Mouse (Mus musculus) G1E (cell line): ENCODE measurements around the gene Cdca7l. TPM values are rescaled to one million over a fixed set of nuclear protein-coding genes. Genes with fewer than 3 reads are reported as not detected.
A peak's percentile ranks its signal among the peaks of the same experiment; 100 is the strongest.

Source experiments
- ATAC-seq: 2 replicates; pipeline ENCODE4 v1.8.0; 2016; ENCODE audit warnings: mild to moderate bottlenecking; ENCODE audit not compliant: insufficient number of reproducible peaks, poor library complexity, low FRiP score, severe bottlenecking; ENCODE audit errors: extremely low read depth
- DNase-seq: peaks from one replicate; pipeline ENCODE4 v3.0.0; 2012; ENCODE audit warnings: low spot score
- H3K27me3 ChIP-seq: 2 replicates; pipeline ENCODE4 v1.6.1; 2012; ENCODE audit warnings: mild to moderate bottlenecking, low read length, inconsistent platforms; ENCODE audit not compliant: insufficient read depth
- H3K36me3 ChIP-seq: replicated peaks from 2 replicates; pipeline ENCODE3; 2012; ENCODE audit warnings: mild to moderate bottlenecking, inconsistent platforms
- H3K4me1 ChIP-seq: 2 replicates; pipeline ENCODE4 v1.6.1; 2012; ENCODE audit warnings: low read depth, low read length, inconsistent platforms, mixed read lengths; ENCODE audit not compliant: insufficient read depth
- H3K4me3 ChIP-seq: 2 replicates; pipeline ENCODE4 v1.5.1; 2012; ENCODE audit warnings: low read depth, mild to moderate bottlenecking, inconsistent platforms, low read length, moderate library complexity, mixed read lengths
- H3K9me3 ChIP-seq: replicated peaks from 2 replicates; pipeline ENCODE4 v1.6.1; 2012; ENCODE audit warnings: inconsistent platforms
- CTCF ChIP-seq: IDR thresholded peaks from 2 replicates; pipeline ENCODE4 v1.5.1; 2012; ENCODE audit warnings: low read depth, low read length, inconsistent platforms, mixed read lengths
- GATA1 ChIP-seq: IDR thresholded peaks from 2 replicates; pipeline ENCODE4 v1.6.1; 2012; ENCODE audit warnings: borderline replicate concordance, low read length, inconsistent platforms, mixed read lengths
- GATA2 ChIP-seq: IDR thresholded peaks from 2 replicates; pipeline ENCODE4 v1.6.1; 2012; ENCODE audit warnings: low read depth, low read length, inconsistent platforms, borderline replicate concordance
- POLR2AphosphoS5 ChIP-seq: IDR thresholded peaks from 2 replicates; pipeline ENCODE4 v1.6.1; 2012; ENCODE audit warnings: low read depth, low read length, inconsistent platforms; ENCODE audit not compliant: insufficient replicate concordance
- TAL1 ChIP-seq: conservative IDR thresholded peaks from 2 replicates; pipeline ENCODE4 v1.6.1; 2012; ENCODE audit warnings: low read depth, low read length, inconsistent platforms, mixed read lengths
- polyA plus RNA-seq: library from polyadenylated mRNA; stranded (reverse); fragments of >175 nt; gene quantifications from 2 replicates; pipeline ENCODE4 v1.2.3, GENCODE M21; 2012
- total RNA-seq, 2 experiments: library from RNA; stranded (forward) in 1 of 2; stranded (reverse) in 1 of 2; fragments of 200-1000 nt in 1 of 2; fragments of >200 nt in 1 of 2; fragmentation: Nextera tagmentation in 1 of 2; gene quantifications; 2 replicates each; pipeline ENCODE4 v1.2.3; 2014 to 2017

Gene Cdca7l
- total and polyA plus RNA-seq, 3 experiments = 6.8 to 19.9 (median 15.0) TPM

GRCm38 (mm10) chr12:117769113-117769512 is 35.0 kb upstream of the Cdca7l start:
- Histone ChIP-seq H3K4me3 (no peak overlapping the region), H3K36me3 (no peaks in the 10 kb centered on the region), H3K4me1 (no peaks in the 10 kb centered on the region), H3K27me3 (no peaks in the 10 kb centered on the region), H3K9me3 (peaks cover 26% of the 10 kb centered on the region)
- DNase-seq = no peak
- ATAC-seq = no peak
- TF ChIP-seq POLR2AphosphoS5 = no peak
- no peak for TF ChIP-seq TAL1
- TF ChIP-seq CTCF = peak; percentile 49; the same call in 1 of the 2 replicates

GRCm38 (mm10) chr12:117770211-117770610 is 33.9 kb upstream of the Cdca7l start:
- no peak overlapping the region for H3K4me3 ChIP-seq
- TF ChIP-seq TAL1 (no peak), CTCF (no peak), GATA1 (no peak), GATA2 (no peak), POLR2AphosphoS5 (no peak)
- H3K4me1 ChIP-seq = no peaks in the 10 kb centered on the region
- no peaks in the 10 kb centered on the region for H3K27me3 ChIP-seq
- ATAC-seq (no peak), DNase-seq (no peak)
- H3K36me3 ChIP-seq = no peaks in the 10 kb centered on the region
- peaks cover 24% of the 10 kb centered on the region for H3K9me3 ChIP-seq

GRCm38 (mm10) chr12:117771156-117771555 is 32.9 kb upstream of the Cdca7l start:
- H3K36me3 ChIP-seq = no peaks in the 10 kb centered on the region
- TF ChIP-seq CTCF (no peak), GATA1 (no peak), POLR2AphosphoS5 (no peak), TAL1 (no peak), GATA2 (no peak)
- peaks cover 19% of the 10 kb centered on the region for H3K9me3 ChIP-seq
- H3K4me3 ChIP-seq = no peak overlapping the region
- no peaks in the 10 kb centered on the region for H3K4me1 ChIP-seq
- DNase-seq (no peak), ATAC-seq (no peak)
- no peaks in the 10 kb centered on the region for H3K27me3 ChIP-seq

DNA sequence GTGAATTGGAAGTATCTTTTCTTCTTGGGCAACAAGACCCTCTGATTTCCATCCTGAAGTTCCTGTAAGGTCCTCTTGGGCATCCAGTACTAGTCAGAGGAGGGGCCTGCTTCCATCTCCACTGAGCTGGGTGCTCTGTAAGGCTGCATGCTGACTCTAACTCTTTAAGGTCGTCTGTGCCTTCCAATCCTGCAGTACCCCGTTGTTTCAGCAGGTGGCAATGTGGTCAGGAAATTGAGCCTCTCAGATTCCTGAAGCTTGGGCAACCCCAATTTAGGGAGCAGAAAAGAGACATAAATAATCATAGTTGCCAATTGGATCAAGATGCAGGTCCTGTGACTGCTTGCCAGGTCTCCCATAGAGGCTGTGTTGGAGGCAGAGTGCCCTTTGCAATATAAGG is 31.5 kb upstream of the Cdca7l start:
- H3K36me3 ChIP-seq = no peaks in the 10 kb centered on the region
- DNase-seq = no peak
- no peaks in the 10 kb centered on the region for H3K4me1 ChIP-seq
- H3K27me3 ChIP-seq = no peaks in the 10 kb centered on the region
- TF ChIP-seq CTCF = peak; percentile 26; the same call in 1 of the 2 replicates
- no peak for TF ChIP-seq GATA1
- H3K9me3 ChIP-seq = peaks cover 23% of the 10 kb centered on the region
- H3K4me3 ChIP-seq = no peak overlapping the region
- no peak for ATAC-seq

DNA sequence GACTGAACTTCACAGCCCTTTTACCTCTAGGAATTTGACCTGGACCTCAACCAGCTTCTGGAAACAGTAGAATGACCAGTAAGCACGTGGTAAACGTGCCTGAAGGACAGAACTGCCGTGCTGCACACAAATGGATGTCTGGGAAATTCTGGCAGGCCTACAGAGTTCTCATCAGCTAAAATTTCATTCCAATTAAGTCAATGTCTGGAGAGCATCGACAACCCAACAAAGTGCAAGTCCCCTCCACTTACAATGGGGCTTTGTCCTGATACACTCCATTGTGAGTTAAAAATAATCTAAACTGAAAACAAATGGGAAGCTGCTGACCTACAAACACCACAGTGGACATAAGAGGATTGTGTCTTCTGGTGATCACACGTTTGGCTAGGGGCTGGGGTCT is 27.2 kb upstream of the Cdca7l start:
- no peak for ATAC-seq
- DNase-seq = no peak
- no peak for TF ChIP-seq TAL1
- TF ChIP-seq POLR2AphosphoS5 = no peak
- TF ChIP-seq GATA2 = no peak
- TF ChIP-seq CTCF = no peak
- TF ChIP-seq GATA1 = no peak
- no peaks in the 10 kb centered on the region for H3K36me3 ChIP-seq
- peaks cover 17% of the 10 kb centered on the region for H3K9me3 ChIP-seq
- no peak overlapping the region for H3K4me3 ChIP-seq
- H3K27me3 ChIP-seq = no peaks in the 10 kb centered on the region
- no peaks in the 10 kb centered on the region for H3K4me1 ChIP-seq

DNA sequence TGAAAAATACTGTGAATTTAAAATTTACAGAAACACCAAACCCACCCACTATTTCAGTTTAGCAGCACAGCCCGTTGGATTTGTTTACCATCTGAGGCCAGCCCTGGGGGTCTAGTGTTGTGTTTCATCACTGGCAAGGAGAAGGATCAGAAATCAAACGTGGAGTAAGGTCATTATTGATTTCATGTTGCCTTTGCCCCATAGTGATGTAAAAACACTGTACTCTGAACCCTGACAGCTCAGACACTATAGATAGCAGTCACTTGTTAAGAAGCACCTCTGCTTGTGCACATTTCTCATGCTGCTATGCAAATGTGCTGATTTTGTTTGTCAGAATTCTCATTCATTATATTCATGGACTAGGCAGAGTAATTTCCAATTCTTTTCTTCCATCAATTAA is 22.7 kb upstream of the Cdca7l start:
- DNase-seq (no peak), ATAC-seq (no peak)
- Histone ChIP-seq H3K27me3 (no peaks in the 10 kb centered on the region), H3K9me3 (peaks cover 16% of the 10 kb centered on the region; the same call in 1 of the 2 replicates), H3K4me3 (no peak overlapping the region), H3K4me1 (no peaks in the 10 kb centered on the region), H3K36me3 (no peaks in the 10 kb centered on the region)
- TF ChIP-seq CTCF (no peak), TAL1 (no peak), POLR2AphosphoS5 (no peak), GATA2 (no peak), GATA1 (no peak)

- no peak for TF ChIP-seq POLR2AphosphoS5
- TF ChIP-seq GATA2 = no peak
- no peak for TF ChIP-seq GATA1
- TF ChIP-seq TAL1 = no peak
- TF ChIP-seq CTCF = no peak
- DNase-seq (no peak), ATAC-seq (no peak)
- Histone ChIP-seq H3K27me3 (no peaks in the 10 kb centered on the region), H3K4me1 (no peaks in the 10 kb centered on the region), H3K9me3 (peaks cover 15% of the 10 kb centered on the region), H3K36me3 (no peaks in the 10 kb centered on the region), H3K4me3 (no peak overlapping the region)
These were observed 20.7 kb upstream of the Cdca7l start for GRCm38 (mm10) chr12:117783426-117783825.
